ENCODE assay signal across 8 mouse cellular contexts in the genomic region with DNA sequence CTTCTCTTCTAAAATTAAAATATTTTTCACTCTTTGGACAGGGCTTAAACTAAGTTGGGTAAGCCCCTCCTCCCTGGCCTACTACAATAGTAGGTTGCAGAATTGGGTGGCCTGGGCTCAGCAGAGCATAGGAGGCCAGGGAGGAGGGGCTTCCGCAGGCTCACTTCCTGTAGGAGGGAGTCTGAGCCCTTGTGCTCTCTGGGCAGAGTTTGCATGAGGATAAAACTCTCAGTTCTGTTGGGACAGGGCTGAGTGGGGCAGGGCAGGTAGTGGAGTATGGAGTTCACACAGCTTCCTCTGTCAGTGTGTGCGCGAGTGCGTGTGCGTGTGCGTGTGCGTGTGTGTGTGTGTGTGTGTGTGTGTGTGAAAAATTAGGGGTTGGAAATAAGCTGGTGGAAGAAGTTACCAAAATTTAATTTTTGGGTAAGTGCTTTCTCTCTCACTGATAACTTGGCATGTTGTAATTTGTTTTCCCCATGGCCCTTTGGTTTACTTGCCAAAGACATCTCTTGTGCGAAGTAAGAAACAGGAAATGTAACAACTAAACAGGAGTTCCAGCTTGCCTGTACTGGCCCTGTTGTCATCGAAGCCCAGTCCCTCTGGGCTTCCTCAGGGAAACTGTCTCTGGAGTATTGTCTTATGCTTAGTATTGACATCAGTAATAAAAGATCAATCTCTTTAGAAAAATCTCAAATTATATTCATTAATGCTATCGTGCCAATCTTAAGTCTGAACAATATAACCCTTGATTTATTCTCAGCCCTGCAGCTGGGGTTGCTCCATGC. TPM values are rescaled to one million over a fixed set of nuclear protein-coding genes. Genes with fewer than 3 reads are reported as not detected.
DNase-seq lines count a peak whose midpoint lies in the region; ATAC-seq and TF ChIP-seq lines count a peak whose summit lies in the region.

No protein-coding gene starts in this region.

- H3K27me3 ChIP-seq in kidney, adult 2 months (replicated peaks; ENCODE audit: control insufficient read depth, insufficient read depth, low read length): no peaks in the 10 kb centered on the region
- H3K27me3 ChIP-seq in hindbrain, embryonic 13.5 days: no peaks in the 10 kb centered on the region

- H3K4me1 ChIP-seq in kidney, adult 2 months (ENCODE audit: control insufficient read depth, insufficient read depth, low read length): no peaks in the 10 kb centered on the region
- peaks cover 11% of the 10 kb centered on the region for H3K4me1 ChIP-seq in bone marrow, adult 2 months (ENCODE audit: control insufficient read depth, insufficient read depth, low read length)
- no peaks in the 10 kb centered on the region for H3K4me1 ChIP-seq in hindbrain, embryonic 13.5 days (replicated peaks)

- no peak for TF ChIP-seq POLR2A in kidney, adult 2 months (IDR thresholded peaks at IDR 0.05; ENCODE audit: low read depth, low read length)
- no peak for TF ChIP-seq POLR2A in bone marrow, adult 2 months (IDR thresholded peaks at IDR 0.05; ENCODE audit: borderline replicate concordance, control insufficient read depth, low read depth, low read length)

- 79% methylated on average over 10 of the region's 10 CpGs for WGBS in kidney, adult 2 months
- WGBS in bone marrow, adult 2 months: 13% methylated on average over 10 of the region's 10 CpGs
- 93% methylated on average over 10 of the region's 10 CpGs for WGBS in hindbrain, embryonic 13.5 days

- H3K27ac ChIP-seq in kidney, adult 2 months (ENCODE audit: insufficient read depth, low read depth, low read length): no peak overlapping the region
- H3K27ac ChIP-seq in bone marrow, adult 2 months (ENCODE audit: control insufficient read depth, insufficient read depth, low read depth, low read length, poor library complexity): peak overlapping the region; percentile 5; the same call in 1 of the 2 replicates
- H3K27ac ChIP-seq in hindbrain, embryonic 13.5 days: no peak overlapping the region

- H3K9me3 ChIP-seq in hindbrain, embryonic 13.5 days: no peaks in the 10 kb centered on the region

- peak; percentile 37 for DNase-seq in kidney, postnatal 10 days
- no peak for DNase-seq in kidney, adult 2 months
- peak; percentile 21 for DNase-seq in lung, postnatal 25 days (ENCODE audit: low spot score)
- peak; percentile 56 to 58 for DNase-seq in thymus, postnatal 10 days (ENCODE audit: low spot score in 2 of 2)
- DNase-seq in urinary bladder, postnatal 25 days (ENCODE audit: low spot score): no peak
- no peak for DNase-seq in left cerebral cortex, postnatal 10 days (ENCODE audit: extremely low spot score in 1 of 2, low spot score in 2 of 2)

- no peak for TF ChIP-seq CTCF in kidney, adult 2 months (conservative IDR thresholded peaks at IDR 0.05; ENCODE audit: insufficient read depth, insufficient read length, low read depth, low read length)
- TF ChIP-seq CTCF in bone marrow, adult 2 months (IDR thresholded peaks at IDR 0.05; ENCODE audit: control insufficient read depth, insufficient read depth, low read length): no peak

- intact Hi-C loops in left cerebral cortex, postnatal 10 days (cut with DNase I): no loop called here

- H3K36me3 ChIP-seq in kidney, adult 2 months (ENCODE audit: control insufficient read depth, insufficient read depth, low read length): no peaks in the 10 kb centered on the region; the same call in 1 of the 2 replicates
- H3K36me3 ChIP-seq in hindbrain, embryonic 13.5 days: peaks cover 40% of the 10 kb centered on the region

- H3K4me3 ChIP-seq in kidney, adult 2 months (ENCODE audit: insufficient read depth, low read depth, low read length): no peak overlapping the region
- no peak overlapping the region for H3K4me3 ChIP-seq in bone marrow, adult 2 months (replicated peaks; ENCODE audit: control insufficient read depth, low read depth, low read length)
- H3K4me3 ChIP-seq in hindbrain, embryonic 13.5 days: no peak overlapping the region

- no peak overlapping the region for H3K4me2 ChIP-seq in hindbrain, embryonic 13.5 days

- H3K9ac ChIP-seq in hindbrain, embryonic 13.5 days: no peak overlapping the region

- ATAC-seq in hindbrain, embryonic 13.5 days (ENCODE audit: low FRiP score): no peak

RNA-seq across cellular contexts. Expression of a gene that starts 9.2 kb away (rescaled TPM):
- polyA plus RNA-seq in kidney, adult 2 months (2012; rRNA removed): 15.6 and 17.8 TPM in 2 replicates
- 5.2 and 7.9 TPM in 2 replicates for polyA plus RNA-seq in bone marrow, adult 2 months (2011; ENCODE audit: insufficient read depth, insufficient read length, low replicate concordance, missing spikeins)
- total RNA-seq in left cerebral cortex, postnatal 10 days (2021): 10 to 100 TPM; 63.4 to 73.0 TPM
- polyA plus RNA-seq in hindbrain, embryonic 13.5 days (2015; fragmentation: Nextera tagmentation; extraction: Ambion mirVana): 19.2 and 21.1 TPM in 2 replicates

Comparison
In these comparisons a context has a peak if more than half of its experiments do, and no peak if none do; other contexts are left out.
1. DNase-seq: peak in kidney, postnatal 10 days (single experiment), lung, postnatal 25 days (single experiment) and thymus, postnatal 10 days (2 of 2); none in kidney, adult 2 months (single experiment), urinary bladder, postnatal 25 days (single experiment) and left cerebral cortex, postnatal 10 days (0 of 2).